Mouse (Mus musculus) heart, postnatal 0 days (tissue): ENCODE measurements at regions not wholly inside any gene's neighbourhood (a gene's known extent, or its start where the extent isn't known, plus 50 kb on each side); places are given as distances from the start of the nearest gene placed in this dataset.

ENCODE experiments used
- CTCF ChIP-seq: IDR thresholded peaks from 2 replicates; pipeline ENCODE4 v1.5.1; 2016; ENCODE audit warnings: antibody characterized with exemption, control low read depth, low read depth
- EP300 ChIP-seq: IDR thresholded peaks from 2 replicates; pipeline ENCODE4 v1.6.1; 2016; ENCODE audit warnings: antibody characterized with exemption, low read depth

DNA sequence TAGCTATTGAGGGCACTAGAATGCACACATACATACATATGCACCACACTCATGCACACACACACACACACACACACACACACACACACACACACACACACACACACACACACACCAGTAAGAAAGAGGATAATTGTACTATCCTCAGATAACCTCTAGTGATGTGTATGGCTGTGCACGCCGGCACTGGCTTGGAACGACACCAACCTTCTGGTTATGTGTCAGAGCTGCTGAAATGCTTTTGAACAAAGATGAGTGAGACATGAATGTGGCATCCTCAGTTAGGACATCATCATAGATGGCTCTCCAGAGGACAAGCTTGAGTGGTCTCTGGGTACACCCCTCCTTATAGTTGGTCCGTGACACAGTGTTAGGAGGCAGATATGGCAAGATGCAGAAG is 173.0 kb upstream of the 3110018I06Rik start:
- no peak for TF ChIP-seq EP300
- no peak for TF ChIP-seq CTCF
